In genomic region chr12:55492941-55493340, GRCm38 (mm10) we compare ENCODE assay signal across 8 mouse cellular contexts. TPM values are rescaled to one million over a fixed set of nuclear protein-coding genes. Genes with fewer than 3 reads are reported as not detected.
DNase-seq lines count a peak whose midpoint lies in the region; ATAC-seq and TF ChIP-seq lines count a peak whose summit lies in the region.

No protein-coding gene starts in this region.

- H3K79me2 ChIP-seq in MEL (ENCODE audit: control insufficient read depth, insufficient read depth, low read length, poor library complexity) = peaks cover 10% of the 10 kb centered on the region

- DNase-seq in heart, embryonic 10.5 days (ENCODE audit: low spot score) = no peak
- DNase-seq in heart, postnatal 25 days (ENCODE audit: low spot score) = no peak
- no peak for DNase-seq in MEL (ENCODE audit: low read depth, low spot score)
- DNase-seq in hindbrain, postnatal 0 days (ENCODE audit: low spot score) = no peak
- no peak for DNase-seq in midbrain, embryonic 10.5 days (ENCODE audit: low spot score)
- no peak for DNase-seq in frontal cortex, postnatal 25 days (ENCODE audit: low spot score in 2 of 2)
- DNase-seq in spleen, postnatal 4 days (ENCODE audit: low spot score in 2 of 2) = no peak
- no peak for DNase-seq in adrenal gland, adult 2 months

- no peak for ATAC-seq in hindbrain, postnatal 0 days

- peak overlapping the region; percentile 89 for H3K4me2 ChIP-seq in hindbrain, postnatal 0 days (ENCODE audit: low read depth, low read length)

- WGBS in heart, embryonic 10.5 days = 1% methylated on average over 12 of the region's 12 CpGs
- WGBS in hindbrain, postnatal 0 days = under 1% methylated on average over 12 of the region's 12 CpGs
- under 1% methylated on average over 12 of the region's 12 CpGs for WGBS in midbrain, embryonic 10.5 days

- peaks cover 40% of the 10 kb centered on the region for H3K4me1 ChIP-seq in heart, embryonic 10.5 days
- H3K4me1 ChIP-seq in MEL (ENCODE audit: control insufficient read depth in 1 of 2, insufficient read depth in 2 of 2, low read length in 2 of 2) = peaks cover 0 to 13% of the 10 kb centered on the region in 2 experiments; a peak in 3 of 4 replicates
- H3K4me1 ChIP-seq in hindbrain, postnatal 0 days (ENCODE audit: insufficient read depth, low read length) = 0 out of 2 replicates have a peak, but pooled peaks cover 8% of the 10 kb centered on the region
- peaks cover 37% of the 10 kb centered on the region for H3K4me1 ChIP-seq in midbrain, embryonic 10.5 days

- peak overlapping the region; percentile 82 for H3K4me3 ChIP-seq in heart, embryonic 10.5 days
- peak overlapping the region; percentile 97 to 98 for H3K4me3 ChIP-seq in MEL (ENCODE audit: control insufficient read depth in 1 of 2, insufficient read depth in 1 of 2, low read depth in 2 of 2, low read length in 2 of 2)
- peak overlapping the region; percentile 96 for H3K4me3 ChIP-seq in hindbrain, postnatal 0 days (ENCODE audit: low read length)
- H3K4me3 ChIP-seq in midbrain, embryonic 10.5 days = peak overlapping the region; percentile 94

- peak overlapping the region; percentile 99 for H3K27ac ChIP-seq in heart, embryonic 10.5 days
- H3K27ac ChIP-seq in MEL (ENCODE audit: control insufficient read depth, low read depth, low read length) = peak overlapping the region; percentile 96
- peak overlapping the region; percentile 99 for H3K27ac ChIP-seq in hindbrain, postnatal 0 days
- H3K27ac ChIP-seq in midbrain, embryonic 10.5 days (replicated peaks) = peak overlapping the region; percentile 99

- no peaks in the 10 kb centered on the region for H3K27me3 ChIP-seq in heart, embryonic 10.5 days (ENCODE audit: insufficient read depth, poor library complexity, severe bottlenecking)
- no peaks in the 10 kb centered on the region for H3K27me3 ChIP-seq in MEL (ENCODE audit: control insufficient read depth in 1 of 2, insufficient read depth in 2 of 2, low read length in 2 of 2)
- H3K27me3 ChIP-seq in hindbrain, postnatal 0 days (ENCODE audit: insufficient read depth, low read length) = no peaks in the 10 kb centered on the region
- peaks cover 9% of the 10 kb centered on the region; the same call in 1 of the 2 replicates for H3K27me3 ChIP-seq in midbrain, embryonic 10.5 days (ENCODE audit: low read depth, poor library complexity, severe bottlenecking)

- no peak for TF ChIP-seq CTCF in MEL (IDR thresholded peaks at IDR 0.05 in 2 of 3, conservative IDR thresholded peaks at IDR 0.05 in 1 of 3; ENCODE audit: control insufficient read depth in 1 of 3, insufficient read depth in 1 of 3, low read depth in 2 of 3, low read length in 3 of 3, poor library complexity in 1 of 3, severe bottlenecking in 1 of 3)
- TF ChIP-seq CTCF in hindbrain, postnatal 0 days (IDR thresholded peaks at IDR 0.05; ENCODE audit: low read depth) = no peak

- H3K36me3 ChIP-seq in heart, embryonic 10.5 days = peaks cover 30% of the 10 kb centered on the region
- peaks cover 3 to 8% of the 10 kb centered on the region in 2 experiments for H3K36me3 ChIP-seq in MEL (ENCODE audit: control insufficient read depth in 1 of 2, insufficient read depth in 2 of 2, low read length in 2 of 2)
- H3K36me3 ChIP-seq in hindbrain, postnatal 0 days (ENCODE audit: insufficient read depth, low read length) = peaks cover 9% of the 10 kb centered on the region; the same call in 1 of the 2 replicates
- H3K36me3 ChIP-seq in midbrain, embryonic 10.5 days = peaks cover 30% of the 10 kb centered on the region

- TF ChIP-seq POLR2A in MEL (IDR thresholded peaks at IDR 0.05; ENCODE audit: control insufficient read depth in 1 of 2, insufficient read depth in 1 of 2, low read depth in 1 of 2, low read length in 2 of 2, poor library complexity in 1 of 2) = no peak

- H3K9me3 ChIP-seq in heart, embryonic 10.5 days = no peaks in the 10 kb centered on the region
- H3K9me3 ChIP-seq in MEL (replicated peaks; ENCODE audit: insufficient read depth, low read length) = no peaks in the 10 kb centered on the region
- no peaks in the 10 kb centered on the region for H3K9me3 ChIP-seq in hindbrain, postnatal 0 days (ENCODE audit: low read length)
- H3K9me3 ChIP-seq in midbrain, embryonic 10.5 days (replicated peaks) = no peaks in the 10 kb centered on the region

- TF ChIP-seq EP300 in MEL (IDR thresholded peaks at IDR 0.05; ENCODE audit: low read depth in 1 of 2, low read length in 2 of 2) = no peak

- no peak for TF ChIP-seq RAD21 in MEL (IDR thresholded peaks at IDR 0.05; ENCODE audit: low read depth, low read length)

- H3K9ac ChIP-seq in MEL (ENCODE audit: control insufficient read depth, low read depth, low read length, poor library complexity, severe bottlenecking) = peak overlapping the region; percentile 98
- peak overlapping the region; percentile 95 for H3K9ac ChIP-seq in hindbrain, postnatal 0 days (replicated peaks; ENCODE audit: low read length)

- intact Hi-C loops in heart, postnatal 25 days (cut with DNase I) = loop anchor here (1.0 kb wide), 2 partner anchors 46 to 95 kb away; no protein-coding TSS in a partner anchor

TF ChIP-seq in MEL, 35 proteins besides CTCF, POLR2A, EP300 and RAD21:
- TF ChIP-seq HCFC1 (IDR thresholded peaks at IDR 0.05; ENCODE audit: low read depth, low read length) (no peak), MXI1 (IDR thresholded peaks at IDR 0.05; ENCODE audit: low read depth, low read length) (no peak), TBP (IDR thresholded peaks at IDR 0.05; ENCODE audit: low read depth, low read length) (no peak), POLR2AphosphoS2 (IDR thresholded peaks at IDR 0.05; ENCODE audit: low read length) (no peak), JUND (IDR thresholded peaks at IDR 0.05; ENCODE audit: low read depth, low read length) (no peak), MAX (IDR thresholded peaks at IDR 0.05; ENCODE audit: low read length) (no peak), E2F4 (IDR thresholded peaks at IDR 0.05; ENCODE audit: borderline replicate concordance, low read depth, low read length) (no peak), TCF12 (IDR thresholded peaks at IDR 0.05; ENCODE audit: low read depth, low read length) (no peak), GABPA (IDR thresholded peaks at IDR 0.05; ENCODE audit: low read depth, low read length) (no peak), MAZ (IDR thresholded peaks at IDR 0.05; ENCODE audit: low read depth, low read length) (no peak), BHLHE40 (IDR thresholded peaks at IDR 0.05; ENCODE audit: borderline replicate concordance, low read depth, low read length) (no peak)

RNA-seq across cellular contexts. Expression of gene Nfkbia, which starts 0.5 kb away (rescaled TPM):
- 36.8 and 44.2 TPM in 2 replicates for polyA plus RNA-seq in heart, embryonic 10.5 days (2016; fragmentation: Nextera tagmentation; extraction: Ambion mirVana)
- total RNA-seq in heart, postnatal 25 days (2021) = 10 to 100 TPM; 40.8 to 42.7 TPM
- total RNA-seq in MEL (2012; rRNA removed) = 8.1 and 9.3 TPM in 2 replicates
- polyA plus RNA-seq in MEL (2012; ENCODE audit: insufficient read depth in 1 of 2, insufficient read length in 2 of 2, low read depth in 1 of 2, low replicate concordance in 2 of 2, missing spikeins in 1 of 2) = 10 to 100 TPM in 1 of 2 experiments, not detected in 1; 15.9 TPM
- 52.4 and 79.0 TPM in 2 replicates for total RNA-seq in hindbrain, postnatal 0 days (2014; rRNA removed)
- 81.5 and 86.6 TPM in 2 replicates for polyA plus RNA-seq in hindbrain, postnatal 0 days (2015; fragmentation: Nextera tagmentation; extraction: Ambion mirVana)
- polyA plus RNA-seq in midbrain, embryonic 10.5 days (2016; fragmentation: Nextera tagmentation; extraction: Ambion mirVana) = 39.0 and 43.8 TPM in 2 replicates
- total RNA-seq in adrenal gland, adult 2 months (2021) = 10 to 100 TPM; 90.6 to 94.6 TPM
- polyA plus RNA-seq in adrenal gland, adult 2 months (2012; rRNA removed) = 197 and 256 TPM in 2 replicates
